Mouse (Mus musculus) E14TG2a.4 (cell line): Measurements from ENCODE around the gene Mybbp1a.

Experiments used
- H3K27me3 ChIP-seq: 2 replicates; pipeline ENCODE4 v1.6.1; 2014; ENCODE audit warnings: low read length, control low read depth; ENCODE audit not compliant: insufficient read depth
- H3K36me3 ChIP-seq: 2 replicates; pipeline ENCODE4 v1.6.1; 2014; ENCODE audit warnings: low read length, control low read depth; ENCODE audit not compliant: insufficient read depth
- H3K4me1 ChIP-seq: replicated peaks from 2 replicates; pipeline ENCODE4 v1.6.1; 2014; ENCODE audit warnings: low read depth, low read length, control low read depth
- H3K4me3 ChIP-seq: replicated peaks from 2 replicates; pipeline ENCODE4 v1.5.1; 2014; ENCODE audit warnings: mild to moderate bottlenecking, low read length
- H3K9me3 ChIP-seq: 2 replicates; pipeline ENCODE4 v1.6.1; 2014; ENCODE audit warnings: low read length, control low read depth
- CTCF ChIP-seq: conservative IDR thresholded peaks from 2 replicates; pipeline ENCODE4 v1.5.1; 2014; ENCODE audit warnings: low read length
- NANOG ChIP-seq: IDR thresholded peaks from 2 replicates; pipeline ENCODE4 v1.6.1; 2014; ENCODE audit warnings: borderline replicate concordance, low read length, mixed read lengths
- POU5F1 ChIP-seq: IDR thresholded peaks from 2 replicates; pipeline ENCODE4 v1.6.1; 2014; ENCODE audit warnings: low read length, borderline replicate concordance

Mybbp1a gene

DNA sequence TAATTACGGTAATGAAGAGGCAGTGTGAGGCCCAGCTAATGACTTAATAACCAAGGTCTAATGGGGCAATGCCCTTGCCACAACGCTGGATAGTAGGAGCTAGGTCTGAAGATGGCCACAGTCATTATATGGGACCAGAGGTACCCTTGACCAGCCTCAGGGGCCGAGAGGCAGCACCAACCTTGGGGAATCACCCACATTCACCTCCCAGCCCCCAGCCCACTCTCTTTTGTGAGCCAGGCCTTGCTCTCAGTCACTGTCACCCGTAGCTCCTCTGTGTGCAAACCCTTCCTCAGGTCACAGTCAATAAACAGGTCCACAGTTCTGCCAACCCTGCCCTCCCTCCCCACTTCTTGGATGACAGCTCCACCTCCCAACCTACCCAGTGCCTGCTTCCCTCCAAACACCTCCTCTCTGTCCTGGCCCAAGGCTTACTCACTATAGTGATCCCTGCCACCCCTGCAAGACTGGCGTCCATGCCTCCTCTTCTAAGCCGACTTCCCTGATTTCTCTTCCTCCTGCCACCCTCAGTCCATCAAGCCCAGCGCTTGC, 35.0 kb downstream of the Mybbp1a start:
- no peak for TF ChIP-seq POU5F1
- no peak for TF ChIP-seq CTCF
- no peak for TF ChIP-seq NANOG
- Histone ChIP-seq H3K4me3 (no peak overlapping the region), H3K4me1 (peaks cover 13% of the 10 kb centered on the region), H3K36me3 (no peaks in the 10 kb centered on the region), H3K27me3 (peaks cover 4% of the 10 kb centered on the region; the same call in 1 of the 2 replicates), H3K9me3 (no peaks in the 10 kb centered on the region)

DNA sequence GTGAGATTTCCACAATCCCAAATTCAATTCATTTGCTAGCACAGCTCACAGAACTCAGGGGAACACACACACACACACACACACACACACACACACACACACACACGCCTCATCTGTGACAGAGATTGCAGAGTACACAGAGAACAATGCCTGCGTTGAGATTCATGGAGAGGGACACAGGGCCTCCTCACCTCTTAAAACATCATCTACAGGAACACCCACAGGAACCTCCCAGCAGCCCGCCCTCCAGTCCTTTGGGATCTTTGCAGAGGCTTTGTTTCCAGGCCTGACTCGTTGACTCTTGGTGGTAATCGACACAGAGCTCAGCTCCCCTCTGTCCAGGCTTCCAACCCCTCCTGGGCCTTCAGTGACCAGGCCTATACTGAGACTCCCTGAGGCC, 36.0 kb downstream of the Mybbp1a start:
- H3K4me1 ChIP-seq = peaks cover 13% of the 10 kb centered on the region
- no peak overlapping the region for H3K4me3 ChIP-seq
- peaks cover 4% of the 10 kb centered on the region; the same call in 1 of the 2 replicates for H3K27me3 ChIP-seq
- H3K9me3 ChIP-seq = no peaks in the 10 kb centered on the region
- TF ChIP-seq POU5F1 = no peak
- no peak for TF ChIP-seq CTCF
- TF ChIP-seq NANOG = no peak
- H3K36me3 ChIP-seq = no peaks in the 10 kb centered on the region

GRCm38 (mm10) chr11:72477653-72478052, 36.5 kb downstream of the Mybbp1a start:
- TF ChIP-seq CTCF = no peak
- TF ChIP-seq POU5F1 = no peak
- TF ChIP-seq NANOG = no peak
- Histone ChIP-seq H3K4me1 (peaks cover 13% of the 10 kb centered on the region), H3K27me3 (peaks cover 4% of the 10 kb centered on the region; the same call in 1 of the 2 replicates)

GRCm38 (mm10) chr11:72478228-72478627, 37.1 kb downstream of the Mybbp1a start:
- Histone ChIP-seq H3K36me3 (no peaks in the 10 kb centered on the region), H3K4me1 (peaks cover 13% of the 10 kb centered on the region), H3K27me3 (no peaks in the 10 kb centered on the region; the same call in 1 of the 2 replicates), H3K9me3 (no peaks in the 10 kb centered on the region), H3K4me3 (no peak overlapping the region)
- TF ChIP-seq NANOG (no peak), POU5F1 (no peak), CTCF (no peak)

More at GRCm38 (mm10) chr11:72477653-72478052, 36.5 kb downstream of the Mybbp1a start:
- H3K9me3 ChIP-seq = no peaks in the 10 kb centered on the region
- H3K36me3 ChIP-seq = no peaks in the 10 kb centered on the region
- H3K4me3 ChIP-seq = no peak overlapping the region

DNA sequence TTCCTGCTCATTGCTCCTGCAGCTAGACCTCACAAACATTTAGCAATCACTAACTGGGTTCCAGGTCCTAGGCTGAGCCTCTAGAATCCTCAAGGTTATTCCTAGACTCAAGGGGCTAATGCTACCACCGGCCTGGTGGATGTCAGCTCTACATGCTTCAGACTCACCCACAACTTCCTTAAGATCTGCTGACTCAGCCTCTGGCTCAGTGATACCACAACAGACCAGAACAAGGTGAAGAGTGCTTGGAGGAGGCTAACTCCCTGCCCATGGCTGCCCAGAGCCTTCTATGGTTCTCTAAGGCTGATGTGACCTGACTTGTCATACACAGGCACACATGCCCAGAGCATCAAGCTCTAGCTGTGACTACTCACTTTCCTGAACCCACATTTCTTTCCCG, 38.3 kb downstream of the Mybbp1a start:
- no peak for TF ChIP-seq NANOG
- no peak for TF ChIP-seq POU5F1
- no peak for TF ChIP-seq CTCF
- peaks cover 13% of the 10 kb centered on the region for H3K4me1 ChIP-seq
- no peaks in the 10 kb centered on the region for H3K9me3 ChIP-seq

DNA sequence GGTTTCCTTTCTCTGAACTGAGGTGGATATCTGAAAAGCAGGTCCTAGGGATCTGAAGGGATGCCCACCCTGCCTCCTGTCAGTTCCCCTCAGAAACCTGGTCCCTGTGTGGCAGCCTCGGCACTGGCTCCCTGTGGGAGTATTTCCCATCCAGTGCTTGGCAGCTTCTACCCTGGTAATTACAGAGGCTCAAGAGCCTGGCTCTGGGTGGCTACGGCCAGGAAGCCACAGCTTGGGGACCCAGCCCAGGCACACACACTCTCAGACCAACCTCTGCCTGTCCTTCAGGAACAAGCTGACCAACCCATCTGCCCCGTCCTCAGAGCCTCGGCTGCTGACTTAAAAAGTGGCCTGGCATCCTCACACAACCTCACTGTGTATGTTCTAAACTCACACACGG, 40.2 kb downstream of the Mybbp1a start:
- TF ChIP-seq POU5F1 (no peak), CTCF (no peak), NANOG (no peak)
- Histone ChIP-seq H3K36me3 (no peaks in the 10 kb centered on the region), H3K9me3 (no peaks in the 10 kb centered on the region), H3K27me3 (peaks cover 15% of the 10 kb centered on the region), H3K4me1 (peaks cover 25% of the 10 kb centered on the region), H3K4me3 (no peak overlapping the region)

More for the DNA sequence above, 38.3 kb downstream of the Mybbp1a start:
- Histone ChIP-seq H3K4me3 (no peak overlapping the region), H3K27me3 (no peaks in the 10 kb centered on the region; the same call in 1 of the 2 replicates), H3K36me3 (no peaks in the 10 kb centered on the region)

- Histone ChIP-seq H3K9me3 (no peaks in the 10 kb centered on the region), H3K4me3 (no peak overlapping the region), H3K4me1 (peaks cover 25% of the 10 kb centered on the region), H3K36me3 (no peaks in the 10 kb centered on the region), H3K27me3 (peaks cover 21% of the 10 kb centered on the region)
- TF ChIP-seq CTCF (no peak), POU5F1 (no peak)
Measured at GRCm38 (mm10) chr11:72481952-72482351, 40.8 kb downstream of the Mybbp1a start.

GRCm38 (mm10) chr11:72484549-72484948, 43.4 kb downstream of the Mybbp1a start:
- Histone ChIP-seq H3K4me3 (no peak overlapping the region), H3K4me1 (peaks cover 36% of the 10 kb centered on the region), H3K9me3 (no peaks in the 10 kb centered on the region), H3K36me3 (no peaks in the 10 kb centered on the region), H3K27me3 (peaks cover 46% of the 10 kb centered on the region)
- TF ChIP-seq NANOG (no peak), POU5F1 (no peak), CTCF (no peak)

- Histone ChIP-seq H3K36me3 (no peaks in the 10 kb centered on the region), H3K27me3 (peaks cover 48% of the 10 kb centered on the region), H3K9me3 (no peaks in the 10 kb centered on the region), H3K4me3 (no peak overlapping the region), H3K4me1 (peaks cover 37% of the 10 kb centered on the region)
- TF ChIP-seq CTCF (no peak), POU5F1 (no peak), NANOG (no peak)
Measured at GRCm38 (mm10) chr11:72485157-72485556, 44.0 kb downstream of the Mybbp1a start.

GRCm38 (mm10) chr11:72485960-72486359, 44.8 kb downstream of the Mybbp1a start:
- H3K27me3 ChIP-seq = peaks cover 56% of the 10 kb centered on the region
- TF ChIP-seq CTCF = no peak
- no peak for TF ChIP-seq POU5F1
- no peak for TF ChIP-seq NANOG

More at GRCm38 (mm10) chr11:72485960-72486359, 44.8 kb downstream of the Mybbp1a start:
- Histone ChIP-seq H3K36me3 (no peaks in the 10 kb centered on the region), H3K4me3 (no peak overlapping the region), H3K9me3 (no peaks in the 10 kb centered on the region), H3K4me1 (peaks cover 33% of the 10 kb centered on the region)
